Mouse (Mus musculus): ENCODE data around the gene Lhx1.

GRCm38 (mm10) chr11:84521071-84521390, 4.3 kb downstream of the Lhx1 start:
- TF ChIP-seq CTCF (IDR thresholded peaks at IDR 0.05; ENCODE audit: low read depth) (no peak), EP300 (optimal IDR thresholded peaks at IDR 0.05) (no peak)
